Mouse (Mus musculus) heart, adult 2 months (tissue): ENCODE results near the gene Zfp82.

Experiments used
- CTCF ChIP-seq: fragments of 200-600 bp; IDR thresholded peaks from 2 replicates; pipeline ENCODE4 v1.8.1; 2022; ENCODE audit warnings: antibody characterized with exemption, mild to moderate bottlenecking, moderate library complexity
- EP300 ChIP-seq: fragments of 200-500 bp; IDR thresholded peaks from 2 replicates; pipeline ENCODE4 v1.6.1; 2011; ENCODE audit warnings: low read depth, low read length, control low read depth; ENCODE audit not compliant: insufficient read depth
- POLR2A ChIP-seq: fragments of 200-500 bp; IDR thresholded peaks from 2 replicates; pipeline ENCODE4 v1.6.1; 2011; ENCODE audit warnings: mild to moderate bottlenecking, low read depth, low read length, control low read depth; ENCODE audit not compliant: insufficient read depth

DNA sequence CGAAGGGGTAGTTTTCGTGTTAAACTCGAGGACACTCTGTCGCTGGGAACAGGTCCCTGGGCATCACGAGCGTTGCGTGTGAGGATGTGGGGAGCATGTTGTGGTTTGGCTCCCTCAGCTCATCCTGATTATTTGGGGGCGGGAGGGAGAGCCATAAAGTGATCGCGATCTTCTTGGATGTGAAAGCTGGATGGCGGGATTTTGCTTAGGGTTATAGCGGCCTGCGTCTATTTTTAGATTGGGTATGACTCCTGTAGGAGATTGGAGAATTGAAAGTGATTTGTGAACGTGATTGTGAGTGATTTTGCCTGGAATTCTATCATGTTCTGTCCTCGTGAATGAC, 49.5 kb upstream of the Zfp82 start:
- TF ChIP-seq CTCF (no peak), EP300 (no peak), POLR2A (no peak)
